Mouse (Mus musculus) forebrain, embryonic 15.5 days (tissue): ENCODE data around the gene Tekt1. TPM values are rescaled to one million over a fixed set of nuclear protein-coding genes. Genes with fewer than 3 reads are reported as not detected.

Experiments used
- ATAC-seq: fragments of 200-750 bp; cut with Nextera tagmentation; replicated peaks from 2 replicates; pipeline ENCODE4 v1.8.0; 2017; ENCODE audit warnings: mild to moderate bottlenecking, moderate TSS enrichment, moderate library complexity
- H3K27ac ChIP-seq: fragments of 300-500 bp; sonication (generic); replicated peaks from 2 replicates; pipeline ENCODE4 v1.5.1; 2015; ENCODE audit warnings: mild to moderate bottlenecking, inconsistent platforms
- H3K27me3 ChIP-seq: fragments of 300-500 bp; sonication (generic); 2 replicates; pipeline ENCODE4 v1.6.1; 2015; ENCODE audit warnings: inconsistent platforms
- H3K36me3 ChIP-seq: fragments of 300-500 bp; sonication (generic); 2 replicates; pipeline ENCODE4 v1.6.1; 2015; ENCODE audit warnings: mild to moderate bottlenecking, inconsistent platforms
- H3K4me1 ChIP-seq: fragments of 300-500 bp; sonication (generic); 2 replicates; pipeline ENCODE4 v1.6.1; 2015; ENCODE audit warnings: inconsistent platforms
- H3K4me2 ChIP-seq: fragments of 300-500 bp; sonication (generic); replicated peaks from 2 replicates; pipeline ENCODE4 v1.6.1; 2015; ENCODE audit warnings: mild to moderate bottlenecking, inconsistent platforms
- H3K4me3 ChIP-seq: fragments of 300-500 bp; sonication (generic); 2 replicates; pipeline ENCODE4 v1.5.1; 2015; ENCODE audit warnings: mild to moderate bottlenecking, inconsistent platforms
- H3K9ac ChIP-seq: fragments of 300-500 bp; sonication (generic); replicated peaks from 2 replicates; pipeline ENCODE4 v1.6.1; 2015; ENCODE audit warnings: mild to moderate bottlenecking, inconsistent platforms
- H3K9me3 ChIP-seq: fragments of 300-500 bp; sonication (generic); 2 replicates; pipeline ENCODE4 v1.6.1; 2016; ENCODE audit warnings: inconsistent platforms
- WGBS: fragments of 180-500 bp; shearing (Covaris S2); methylation state at CpG from one replicate; pipeline ENCODE4 v1.1.7; 2015; ENCODE audit warnings: mixed read lengths; 5-methylcytosine and 5-hydroxymethylcytosine counted together
- polyA plus RNA-seq: library from polyadenylated mRNA; unstranded; fragments of >200 nt; fragmentation: Nextera tagmentation; extraction: Ambion mirVana; gene quantifications from 2 replicates; pipeline ENCODE4 v1.2.1, GENCODE M21; 2015

Gene Tekt1
- polyA plus RNA-seq: 6.2 and 10.9 TPM in 2 replicates

GRCm38 (mm10) chr11:72362347-72362741 lies at the start of gene Tekt1:
Gene Tekt1 (minus strand): TSS chr11:72362442.
- WGBS: 27% methylated on average over 10 of the region's 10 CpGs
- peaks cover 7% of the 10 kb centered on the region; the same call in 1 of the 2 replicates for H3K4me1 ChIP-seq
- H3K27ac ChIP-seq: no peak within 1 kb of the TSS; the same call in 1 of the 2 replicates
- H3K9me3 ChIP-seq: no peaks in the 10 kb centered on the region
- no peaks in the 10 kb centered on the region for H3K36me3 ChIP-seq
- H3K9ac ChIP-seq: peak within 1 kb of the TSS; percentile 62
- ATAC-seq: 0 out of 2 replicates have a peak, but pooled peaks have one; percentile 9
- no peaks in the 10 kb centered on the region for H3K27me3 ChIP-seq
- H3K4me2 ChIP-seq: peak within 1 kb of the TSS; percentile 87
- peak within 1 kb of the TSS; percentile 45 for H3K4me3 ChIP-seq

- Histone ChIP-seq H3K9me3 (no peaks in the 10 kb centered on the region), H3K4me1 (peaks cover 15% of the 10 kb centered on the region), H3K4me3 (peak overlapping the region; percentile 50), H3K27ac (no peak overlapping the region), H3K27me3 (peaks cover 15% of the 10 kb centered on the region; the same call in 1 of the 2 replicates), H3K36me3 (no peaks in the 10 kb centered on the region), H3K9ac (peak overlapping the region; percentile 55), H3K4me2 (peak overlapping the region; percentile 94)
- WGBS: 34% methylated on average over 9 of the region's 9 CpGs
- 0 out of 2 replicates have a peak, but pooled peaks have one; percentile 15 for ATAC-seq
These were observed 49.7 kb upstream of the Tekt1 start for GRCm38 (mm10) chr11:72411945-72412344.

- H3K9ac ChIP-seq: peak within 1 kb of the TSS; percentile 55
- no peak within 1 kb of the TSS for H3K27ac ChIP-seq
- H3K4me1 ChIP-seq: peaks cover 15% of the 10 kb centered on the region
- WGBS: under 1% methylated on average over 83 of the region's 86 CpGs
- no peaks in the 10 kb centered on the region for H3K9me3 ChIP-seq
- H3K4me3 ChIP-seq: peak within 1 kb of the TSS; percentile 50
- no peaks in the 10 kb centered on the region for H3K36me3 ChIP-seq
- peaks cover 15% of the 10 kb centered on the region; the same call in 1 of the 2 replicates for H3K27me3 ChIP-seq
- peak within 1 kb of the TSS; percentile 94 for H3K4me2 ChIP-seq
- ATAC-seq: peak; percentile 89
These were observed 49.1 kb upstream of the Tekt1 start, which contains the start of gene Smtnl2 for GRCm38 (mm10) chr11:72411093-72411921. Gene Smtnl2 (minus strand): TSS chr11:72411713.

- under 1% methylated on average over 25 of the region's 25 CpGs for WGBS
- peaks cover 15% of the 10 kb centered on the region; the same call in 1 of the 2 replicates for H3K27me3 ChIP-seq
- ATAC-seq: 0 out of 2 replicates have a peak, but pooled peaks have one; percentile 34
- no peaks in the 10 kb centered on the region for H3K36me3 ChIP-seq
- H3K9me3 ChIP-seq: no peaks in the 10 kb centered on the region
- H3K4me3 ChIP-seq: peak overlapping the region; percentile 50
- no peak overlapping the region for H3K9ac ChIP-seq
- H3K4me2 ChIP-seq: peak overlapping the region; percentile 94
- H3K27ac ChIP-seq: no peak overlapping the region
- H3K4me1 ChIP-seq: peaks cover 15% of the 10 kb centered on the region
These were observed 48.4 kb upstream of the Tekt1 start for GRCm38 (mm10) chr11:72410521-72411092.

GRCm38 (mm10) chr11:72409649-72410385 lies 47.6 kb upstream of the Tekt1 start:
- Histone ChIP-seq H3K27me3 (peaks cover 15% of the 10 kb centered on the region; the same call in 1 of the 2 replicates), H3K4me1 (peaks cover 15% of the 10 kb centered on the region), H3K4me2 (no peak overlapping the region), H3K36me3 (no peaks in the 10 kb centered on the region), H3K9ac (no peak overlapping the region), H3K27ac (no peak overlapping the region), H3K9me3 (no peaks in the 10 kb centered on the region), H3K4me3 (no peak overlapping the region)
- WGBS: 78% methylated on average over 12 of the region's 12 CpGs
- no peak for ATAC-seq

- ATAC-seq: no peak
- Histone ChIP-seq H3K36me3 (no peaks in the 10 kb centered on the region), H3K4me2 (no peak overlapping the region), H3K27ac (no peak overlapping the region), H3K9ac (no peak overlapping the region), H3K9me3 (no peaks in the 10 kb centered on the region), H3K4me1 (peaks cover 15% of the 10 kb centered on the region), H3K4me3 (no peak overlapping the region), H3K27me3 (peaks cover 15% of the 10 kb centered on the region; the same call in 1 of the 2 replicates)
- WGBS: 69% methylated on average over 9 of the region's 9 CpGs
These were observed 46.4 kb upstream of the Tekt1 start for GRCm38 (mm10) chr11:72408451-72409170.

- no peak for ATAC-seq
- Histone ChIP-seq H3K9ac (no peak overlapping the region), H3K4me2 (no peak overlapping the region), H3K36me3 (no peaks in the 10 kb centered on the region), H3K27me3 (peaks cover 13% of the 10 kb centered on the region; the same call in 1 of the 2 replicates), H3K9me3 (no peaks in the 10 kb centered on the region), H3K4me1 (peaks cover 15% of the 10 kb centered on the region), H3K4me3 (no peak overlapping the region), H3K27ac (no peak overlapping the region)
- WGBS: 24% methylated on average over 7 of the region's 7 CpGs
These were observed 45.3 kb upstream of the Tekt1 start for GRCm38 (mm10) chr11:72407574-72407973.

GRCm38 (mm10) chr11:72407081-72407480 lies 44.8 kb upstream of the Tekt1 start:
- no peaks in the 10 kb centered on the region for H3K36me3 ChIP-seq
- no peaks in the 10 kb centered on the region for H3K9me3 ChIP-seq
- no peak overlapping the region for H3K27ac ChIP-seq
- no peak overlapping the region for H3K4me2 ChIP-seq
- peaks cover 12% of the 10 kb centered on the region; the same call in 1 of the 2 replicates for H3K27me3 ChIP-seq
- 24% methylated on average over 3 of the region's 3 CpGs for WGBS
- no peak overlapping the region for H3K9ac ChIP-seq
- no peak overlapping the region for H3K4me3 ChIP-seq
- no peak for ATAC-seq
- peaks cover 15% of the 10 kb centered on the region for H3K4me1 ChIP-seq

GRCm38 (mm10) chr11:72406079-72406675 lies 43.9 kb upstream of the Tekt1 start:
- no peak overlapping the region for H3K4me3 ChIP-seq
- no peaks in the 10 kb centered on the region for H3K9me3 ChIP-seq
- no peak overlapping the region for H3K27ac ChIP-seq
- peaks cover 8% of the 10 kb centered on the region for H3K4me1 ChIP-seq
- peaks cover 6% of the 10 kb centered on the region; the same call in 1 of the 2 replicates for H3K27me3 ChIP-seq
- 62% methylated on average over 8 of the region's 8 CpGs for WGBS
- H3K9ac ChIP-seq: no peak overlapping the region
- no peaks in the 10 kb centered on the region for H3K36me3 ChIP-seq
- no peak overlapping the region for H3K4me2 ChIP-seq
- ATAC-seq: no peak

- 73% methylated on average over 4 of the region's 4 CpGs for WGBS
- Histone ChIP-seq H3K36me3 (no peaks in the 10 kb centered on the region), H3K4me2 (no peak overlapping the region), H3K27me3 (peaks cover 6% of the 10 kb centered on the region; the same call in 1 of the 2 replicates), H3K4me1 (peaks cover 2% of the 10 kb centered on the region), H3K27ac (no peak overlapping the region), H3K9ac (no peak overlapping the region), H3K9me3 (no peaks in the 10 kb centered on the region), H3K4me3 (no peak overlapping the region)
- ATAC-seq: no peak
These were observed 43.3 kb upstream of the Tekt1 start for GRCm38 (mm10) chr11:72405532-72405931.

- Histone ChIP-seq H3K36me3 (no peaks in the 10 kb centered on the region), H3K9ac (no peak overlapping the region), H3K4me2 (no peak overlapping the region), H3K9me3 (no peaks in the 10 kb centered on the region), H3K4me1 (no peaks in the 10 kb centered on the region), H3K27ac (no peak overlapping the region), H3K4me3 (no peak overlapping the region), H3K27me3 (no peaks in the 10 kb centered on the region)
- WGBS: 91% methylated on average over 12 of the region's 12 CpGs
- ATAC-seq: no peak
These were observed 40.7 kb upstream of the Tekt1 start for GRCm38 (mm10) chr11:72402969-72403368.
